Mouse (Mus musculus) embryo, embryonic 11.5 days (tissue): ENCODE measurements around the gene Hist1h2af.

Source experiments
- DNase-seq: peaks from one replicate; pipeline ENCODE4 v3.0.0-alpha.2; 2012; ENCODE audit warnings: low read depth, low spot score

Hist1h2af gene

GRCm38 (mm10) chr13:23515281-23515680 lies 18.4 kb upstream of the Hist1h2af start:
- DNase-seq: no peak

DNA sequence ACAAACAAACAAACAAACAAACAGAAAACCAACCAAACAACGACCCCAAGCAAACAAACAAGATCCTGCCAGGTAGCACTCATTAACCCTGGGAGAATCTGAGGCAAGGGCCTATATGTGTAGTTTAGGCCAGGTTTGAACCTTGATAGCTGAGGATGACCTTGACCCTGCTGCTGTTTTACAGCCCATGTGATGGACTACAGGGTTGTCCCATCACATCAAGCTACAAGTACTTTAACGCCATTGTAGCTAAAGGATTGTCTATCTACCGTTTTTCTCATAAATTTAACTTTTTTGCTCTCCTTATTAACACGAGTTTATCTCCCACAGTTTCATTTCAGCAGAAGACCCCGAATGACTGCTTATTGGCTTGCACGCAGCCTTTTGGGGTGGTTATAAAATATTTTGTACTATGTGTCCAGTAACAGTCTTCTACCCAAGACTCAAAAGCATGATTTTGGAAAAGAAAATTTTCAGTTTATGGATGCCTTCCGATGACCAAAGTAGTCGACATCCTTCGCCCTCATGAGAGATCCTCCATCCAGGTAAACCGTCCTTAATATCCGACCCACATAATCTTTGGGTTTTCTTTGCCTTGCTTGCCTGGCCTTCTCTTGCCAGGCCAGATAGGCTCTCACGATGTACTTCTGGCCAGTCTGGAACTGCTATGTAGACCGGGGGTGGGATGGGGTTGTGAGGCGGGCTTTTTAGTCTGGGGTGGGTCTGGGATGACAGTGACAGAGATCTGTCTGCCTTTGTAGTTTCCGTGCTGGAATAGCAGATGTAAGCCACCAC lies 17.7 kb upstream of the Hist1h2af start:
- DNase-seq: no peak

- no peak for DNase-seq
Measured at GRCm38 (mm10) chr13:23516822-23517602, 16.7 kb upstream of the Hist1h2af start.

GRCm38 (mm10) chr13:23517603-23518294 lies 16.0 kb upstream of the Hist1h2af start:
- DNase-seq: peak; percentile 79

DNA sequence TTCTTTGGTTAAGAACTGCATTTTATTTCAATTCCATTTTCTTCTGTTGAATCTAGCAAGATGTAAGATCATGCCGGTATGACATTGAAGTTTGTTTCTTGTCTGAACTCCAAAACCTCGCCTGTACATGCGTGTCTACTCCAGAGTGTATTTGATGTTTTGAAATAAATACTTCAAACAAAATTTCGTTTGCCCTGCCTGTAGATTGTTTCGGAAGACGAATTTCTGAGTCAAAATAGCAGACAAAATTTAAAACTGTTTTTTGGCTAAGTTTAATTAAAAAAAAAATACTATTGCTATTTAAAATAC lies 15.5 kb upstream of the Hist1h2af start:
- DNase-seq: no peak

DNA sequence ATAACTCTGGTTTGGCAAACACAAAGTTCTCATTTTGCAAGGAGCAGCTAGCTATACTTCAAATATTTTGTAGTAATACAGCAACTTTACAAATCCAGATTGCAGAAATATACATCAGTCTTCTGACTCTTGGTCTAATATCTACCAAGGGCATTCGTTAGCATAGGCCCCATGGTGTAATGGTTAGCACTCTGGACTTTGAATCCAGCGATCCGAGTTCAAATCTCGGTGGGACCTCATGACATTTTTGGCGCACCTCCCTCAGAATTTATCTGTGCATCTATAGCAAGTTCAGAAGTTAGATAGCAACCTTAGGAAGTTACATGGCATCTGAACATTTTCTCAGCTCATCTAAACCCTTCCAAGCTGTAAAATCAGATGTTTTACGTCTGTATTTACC lies 14.8 kb upstream of the Hist1h2af start:
- DNase-seq: no peak

GRCm38 (mm10) chr13:23519416-23519815 lies 14.3 kb upstream of the Hist1h2af start:
- peak; percentile 70 for DNase-seq

DNA sequence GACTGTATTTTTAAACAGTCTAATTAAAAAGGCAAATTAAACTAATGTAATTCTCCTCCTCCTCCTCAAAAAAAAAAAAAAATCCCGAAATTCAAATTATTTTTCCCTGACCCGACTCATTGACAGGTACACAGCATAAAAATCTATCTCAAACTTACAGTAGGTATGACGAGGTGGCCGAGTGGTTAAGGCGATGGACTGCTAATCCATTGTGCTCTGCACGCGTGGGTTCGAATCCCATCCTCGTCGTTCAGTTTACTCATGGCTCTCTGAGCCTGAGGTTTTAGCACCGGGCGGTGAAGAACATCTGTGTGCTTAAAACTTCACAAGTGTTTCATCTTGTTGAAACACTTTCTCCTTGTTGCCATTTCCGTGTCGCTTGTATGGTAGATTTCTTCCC lies 12.0 kb upstream of the Hist1h2af start:
- no peak for DNase-seq

DNA sequence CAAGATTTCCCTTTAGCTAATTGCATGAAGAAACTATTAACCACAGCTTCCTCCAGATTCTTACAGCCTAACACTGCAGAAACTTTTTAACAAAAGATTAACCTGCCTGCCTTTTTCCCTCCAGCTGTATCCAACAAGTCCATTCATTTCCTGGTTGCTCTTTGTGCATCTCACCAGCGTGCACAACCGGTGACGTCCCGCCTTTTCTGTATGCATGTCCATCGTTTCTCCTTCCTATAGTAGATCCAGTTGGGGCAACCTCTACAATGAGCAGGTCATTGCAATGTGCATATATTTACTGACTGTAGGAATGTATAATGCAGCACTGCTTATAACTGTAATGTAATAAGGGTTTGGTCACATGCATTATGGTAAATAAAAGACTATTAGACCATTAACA lies 9.7 kb upstream of the Hist1h2af start:
- no peak for DNase-seq

DNA sequence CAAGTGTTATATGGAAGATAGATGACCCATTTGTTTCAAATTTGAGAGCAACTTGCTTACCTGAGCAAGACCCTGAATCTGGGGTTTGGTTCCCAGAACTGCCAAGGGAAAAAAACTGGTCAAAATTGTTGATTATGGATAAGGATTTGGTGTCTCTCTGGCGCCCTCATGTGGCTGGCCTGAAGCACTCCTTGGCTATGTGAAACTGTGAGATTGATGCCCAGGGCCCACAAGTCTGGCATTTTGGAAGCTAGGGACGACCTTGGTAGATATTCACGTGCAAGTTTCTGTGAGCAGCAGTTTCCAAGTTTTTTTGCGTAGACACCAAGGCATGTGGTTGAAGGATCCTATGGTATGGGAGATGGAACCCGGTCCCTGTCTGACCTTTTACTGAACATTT lies 9.1 kb upstream of the Hist1h2af start:
- peak; percentile 79 for DNase-seq

GRCm38 (mm10) chr13:23525901-23526300 lies 7.8 kb upstream of the Hist1h2af start:
- DNase-seq: no peak

- peak; percentile 87 for DNase-seq
Measured at GRCm38 (mm10) chr13:23526312-23526711, 7.4 kb upstream of the Hist1h2af start.

DNA sequence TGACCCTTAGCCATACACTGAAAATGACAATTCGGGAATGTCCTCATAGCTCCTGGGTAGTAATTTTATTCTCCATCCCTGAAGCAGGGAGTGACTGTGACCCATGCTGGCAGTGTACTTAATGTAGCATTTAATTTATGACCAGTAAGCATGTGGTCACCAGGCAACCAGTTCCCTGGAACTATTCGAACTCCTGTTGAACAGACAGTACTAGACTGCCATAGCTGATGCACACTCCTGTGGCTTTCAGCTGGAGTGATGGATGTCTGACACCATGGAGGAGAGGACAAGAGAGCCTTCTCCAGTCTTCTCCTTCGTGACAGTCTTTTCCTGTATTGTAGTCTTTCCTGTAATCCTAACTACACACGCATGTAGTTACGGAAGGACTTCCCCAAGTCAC lies 4.7 kb upstream of the Hist1h2af start:
- no peak for DNase-seq

DNA sequence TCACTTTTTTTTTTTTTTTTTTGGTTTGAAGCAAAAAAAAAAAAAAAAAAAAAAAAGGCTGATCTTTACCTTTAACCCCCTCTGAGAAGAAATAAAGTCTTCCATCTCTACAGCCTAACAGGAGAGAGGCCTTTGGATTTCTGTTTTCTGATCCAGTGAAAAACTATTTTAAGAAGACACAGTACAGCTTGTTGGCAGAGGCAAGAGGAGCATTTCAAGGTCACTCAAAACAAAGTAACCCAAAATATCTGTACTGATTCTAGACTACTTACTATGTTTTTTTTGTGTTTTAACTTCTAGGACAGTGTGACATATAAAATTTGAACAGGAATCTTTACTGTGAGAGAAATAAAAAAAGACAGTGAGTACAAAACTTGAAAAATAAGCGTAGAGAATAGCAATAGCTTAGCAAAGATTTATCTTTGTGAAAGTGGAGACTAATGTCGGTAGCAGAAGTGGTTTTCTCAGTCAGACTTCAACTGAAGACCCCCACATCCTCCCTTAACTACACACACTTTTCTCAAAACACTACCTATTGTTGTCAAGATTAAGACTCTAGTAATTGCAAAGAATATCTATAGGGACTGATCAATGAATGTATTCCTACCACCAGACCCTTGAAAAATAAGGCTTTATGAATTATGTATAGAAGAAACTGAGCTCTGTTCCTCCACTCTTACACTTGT lies 4.1 kb upstream of the Hist1h2af start:
- DNase-seq: no peak

DNA sequence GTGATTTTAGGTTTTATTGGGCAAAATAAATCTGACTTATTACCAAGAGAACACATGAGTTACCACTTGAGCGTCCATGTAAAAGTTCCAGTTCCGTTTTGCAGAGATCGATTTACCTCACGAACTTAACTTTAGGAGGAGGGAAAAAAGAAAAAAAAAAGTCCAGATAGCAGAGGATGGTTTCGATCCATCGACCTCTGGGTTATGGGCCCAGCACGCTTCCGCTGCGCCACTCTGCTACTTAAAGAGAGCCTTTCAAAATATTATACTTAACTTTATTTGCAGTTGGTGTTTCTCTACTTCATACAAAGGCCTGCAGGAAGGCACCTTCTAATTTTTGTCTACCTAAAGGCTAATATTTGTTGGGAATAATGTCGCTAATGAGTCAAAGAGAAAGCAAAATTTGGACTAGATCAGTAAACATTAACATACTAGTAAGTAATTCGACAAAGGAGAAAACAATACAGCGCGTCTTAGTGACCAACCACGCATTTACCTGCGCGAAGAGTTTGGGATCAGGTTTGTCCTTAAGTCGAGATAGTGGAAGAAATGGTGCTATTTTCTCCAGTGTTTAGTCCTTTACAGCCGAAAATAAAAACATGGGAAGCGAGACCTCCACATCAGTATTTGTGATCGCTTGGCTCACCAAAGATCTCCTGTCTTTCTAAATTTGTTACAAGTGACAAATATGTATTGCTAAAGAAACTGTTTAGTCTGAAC lies 3.4 kb upstream of the Hist1h2af start:
- DNase-seq: no peak

GRCm38 (mm10) chr13:23530901-23531875 lies 2.5 kb upstream of the Hist1h2af start, which contains the start of gene Hist1h4h:
Gene Hist1h4h, plus strand, starts transcription at chr13:23531050.
- DNase-seq: peak; percentile 94

- no peak for DNase-seq
Measured at GRCm38 (mm10) chr13:23532262-23533075, 1.2 kb upstream of the Hist1h2af start.

DNA sequence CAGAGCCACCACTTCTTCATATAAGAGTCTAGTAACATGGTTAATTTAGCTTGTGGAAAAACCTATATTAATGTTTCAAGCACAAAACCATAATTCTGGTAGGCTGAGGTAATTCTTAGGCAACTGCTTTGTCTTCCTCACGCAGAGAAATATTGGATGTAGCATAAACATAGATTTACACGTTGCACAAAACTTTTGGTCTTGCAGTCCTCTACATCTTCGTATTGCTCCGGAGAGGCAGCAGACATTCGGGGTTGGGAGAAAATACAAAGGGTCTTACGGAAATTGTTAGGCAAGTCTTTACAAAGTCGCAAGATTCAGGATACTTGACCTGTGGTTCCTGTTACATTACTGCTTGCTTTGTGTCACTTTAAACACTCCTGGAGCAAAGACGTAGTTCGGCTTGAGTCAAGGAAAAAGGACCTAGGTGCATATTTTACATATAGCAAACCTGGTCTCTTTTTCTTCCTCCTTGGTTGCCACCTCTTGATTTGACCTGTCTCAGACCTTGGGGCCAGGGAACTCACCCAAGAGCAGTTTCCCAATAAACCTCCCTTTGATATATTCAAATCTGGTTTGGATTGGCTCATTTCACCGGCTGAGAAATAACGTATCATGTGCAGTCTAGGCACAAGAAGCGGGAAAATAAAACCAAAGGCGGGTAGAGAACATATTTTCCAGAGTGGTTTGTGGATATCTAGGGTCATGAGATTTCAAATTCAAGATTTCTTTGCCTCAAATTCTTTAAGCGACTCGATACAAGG lies 844 bp downstream of the Hist1h2af start:
- no peak for DNase-seq
